Mouse (Mus musculus): ENCODE measurements around the gene Gabbr2. TPM values are rescaled to one million over a fixed set of nuclear protein-coding genes. Genes with fewer than 3 reads are reported as not detected.
"Not testable (repeated sequence)": the region's sequence is repeated elsewhere in the genome, so short reads cannot be mapped to it uniquely, and the experiment has no call there.

Gene Gabbr2
- polyA plus RNA-seq, 1 experiment, result not detected

DNA sequence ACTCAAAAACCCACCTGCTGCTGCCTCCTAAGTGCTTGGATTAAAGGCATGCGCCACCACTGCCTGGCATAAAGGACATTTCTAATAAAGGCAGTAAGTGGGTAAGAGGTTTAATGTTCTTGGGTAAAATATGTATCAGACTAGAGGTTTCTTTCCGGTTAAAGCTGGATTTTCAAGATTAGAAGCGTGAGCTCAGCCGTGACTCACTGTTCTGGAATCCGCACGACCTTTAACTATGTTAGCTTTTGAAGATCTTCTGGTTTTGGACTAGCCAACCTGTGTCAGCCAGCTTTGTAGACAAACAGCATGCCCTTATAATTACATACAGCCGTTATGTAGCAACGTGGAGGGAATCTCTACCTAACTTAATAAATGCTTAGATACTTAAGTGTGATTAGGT is 351.8 kb downstream of the Gabbr2 start:
- H3K4me3 ChIP-seq (ENCODE audit: insufficient read depth, poor library complexity, severe bottlenecking), result no peak overlapping the region
- no peak for TF ChIP-seq MYOG (IDR thresholded peaks at IDR 0.05; ENCODE audit: control insufficient read depth, extremely low read depth, insufficient read length)
- TF ChIP-seq MAX (IDR thresholded peaks at IDR 0.05), result no peak
- no peak for TF ChIP-seq MYOD1 (IDR thresholded peaks at IDR 0.05; ENCODE audit: control insufficient read depth, insufficient read length, low read depth)
- TF ChIP-seq CEBPB (IDR thresholded peaks at IDR 0.05; ENCODE audit: low read depth), result no peak
- no peak overlapping the region for H3ac ChIP-seq (ENCODE audit: control insufficient read depth, insufficient read length, low read depth)
- no peaks in the 10 kb centered on the region for H3K79me2 ChIP-seq (ENCODE audit: control insufficient read depth, insufficient read depth)
- no peaks in the 10 kb centered on the region for H3K27me3 ChIP-seq (ENCODE audit: control insufficient read depth, insufficient read depth, insufficient read length)
- H3K79me3 ChIP-seq (ENCODE audit: low read depth), result no peaks in the 10 kb centered on the region
- H3K36me3 ChIP-seq (ENCODE audit: control insufficient read depth, insufficient read depth), result no peaks in the 10 kb centered on the region

DNA sequence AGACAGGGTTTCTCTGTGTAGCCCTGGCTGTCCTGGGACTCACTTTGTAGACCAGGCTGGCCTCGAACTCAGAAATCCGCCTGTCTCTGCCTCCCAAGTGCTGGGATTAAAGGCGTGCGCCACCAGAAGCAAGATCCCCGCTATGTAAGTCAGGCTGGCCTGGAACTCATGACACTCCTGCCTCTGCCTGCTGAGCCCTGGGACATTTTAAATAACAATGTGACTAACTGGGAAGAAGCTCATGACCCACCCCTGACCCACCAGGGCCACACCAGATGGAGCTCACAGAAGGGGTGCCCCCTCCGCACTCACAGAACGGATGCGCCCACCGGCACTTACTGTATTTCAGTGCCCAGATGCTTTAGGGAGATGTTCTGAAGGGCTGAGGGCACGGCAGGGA is 354.4 kb downstream of the Gabbr2 start:
- not testable (repeated sequence) for H3K79me3 ChIP-seq (ENCODE audit: low read depth); H3ac ChIP-seq (ENCODE audit: control insufficient read depth, insufficient read length, low read depth); H3K79me2 ChIP-seq (ENCODE audit: control insufficient read depth, insufficient read depth); H3K27me3 ChIP-seq (ENCODE audit: control insufficient read depth, insufficient read depth, insufficient read length); H3K4me3 ChIP-seq (ENCODE audit: insufficient read depth, poor library complexity, severe bottlenecking); H3K36me3 ChIP-seq (ENCODE audit: control insufficient read depth, insufficient read depth)

GRCm38 (mm10) chr4:46635702-46636430 is 355.8 kb downstream of the Gabbr2 start:
- H3K36me3 ChIP-seq (ENCODE audit: control insufficient read depth, insufficient read depth), result no peaks in the 10 kb centered on the region
- H3K4me3 ChIP-seq (ENCODE audit: insufficient read depth, poor library complexity, severe bottlenecking), result no peak overlapping the region
- TF ChIP-seq MYOG (IDR thresholded peaks at IDR 0.05; ENCODE audit: control insufficient read depth, extremely low read depth, insufficient read length) (no peak), MAX (IDR thresholded peaks at IDR 0.05) (no peak), MYOD1 (IDR thresholded peaks at IDR 0.05; ENCODE audit: control insufficient read depth, insufficient read length, low read depth) (no peak), FOSL1 (IDR thresholded peaks at IDR 0.05; ENCODE audit: insufficient read depth, low read length, poor library complexity, severe bottlenecking) (no peak), CTCF (IDR thresholded peaks at IDR 0.05; ENCODE audit: control insufficient read depth, insufficient read depth, insufficient read length) (no peak), CEBPB (IDR thresholded peaks at IDR 0.05; ENCODE audit: low read depth) (no peak), USF1 (IDR thresholded peaks at IDR 0.05; ENCODE audit: low read depth) (no peak)
- no peak overlapping the region for H3ac ChIP-seq (ENCODE audit: control insufficient read depth, insufficient read length, low read depth)
- no peaks in the 10 kb centered on the region for H3K27me3 ChIP-seq (ENCODE audit: control insufficient read depth, insufficient read depth, insufficient read length)
- H3K79me3 ChIP-seq (ENCODE audit: low read depth), result no peaks in the 10 kb centered on the region
- H3K79me2 ChIP-seq (ENCODE audit: control insufficient read depth, insufficient read depth), result no peaks in the 10 kb centered on the region

- Histone ChIP-seq H3ac (ENCODE audit: control insufficient read depth, insufficient read length, low read depth) (no peak overlapping the region), H3K36me3 (ENCODE audit: control insufficient read depth, insufficient read depth) (no peaks in the 10 kb centered on the region), H3K79me3 (ENCODE audit: low read depth) (no peaks in the 10 kb centered on the region), H3K27me3 (ENCODE audit: control insufficient read depth, insufficient read depth, insufficient read length) (no peaks in the 10 kb centered on the region), H3K4me3 (ENCODE audit: insufficient read depth, poor library complexity, severe bottlenecking) (no peak overlapping the region), H3K79me2 (ENCODE audit: control insufficient read depth, insufficient read depth) (no peaks in the 10 kb centered on the region)
- TF ChIP-seq CEBPB (IDR thresholded peaks at IDR 0.05; ENCODE audit: low read depth) (no peak), MYOG (IDR thresholded peaks at IDR 0.05; ENCODE audit: control insufficient read depth, extremely low read depth, insufficient read length) (no peak), USF1 (IDR thresholded peaks at IDR 0.05; ENCODE audit: low read depth) (no peak), MYOD1 (IDR thresholded peaks at IDR 0.05; ENCODE audit: control insufficient read depth, insufficient read length, low read depth) (no peak), CTCF (IDR thresholded peaks at IDR 0.05; ENCODE audit: control insufficient read depth, insufficient read depth, insufficient read length) (no peak), FOSL1 (IDR thresholded peaks at IDR 0.05; ENCODE audit: insufficient read depth, low read length, poor library complexity, severe bottlenecking) (no peak), MAX (IDR thresholded peaks at IDR 0.05) (no peak)
Measured at GRCm38 (mm10) chr4:46634881-46635280, 356.8 kb downstream of the Gabbr2 start.

DNA sequence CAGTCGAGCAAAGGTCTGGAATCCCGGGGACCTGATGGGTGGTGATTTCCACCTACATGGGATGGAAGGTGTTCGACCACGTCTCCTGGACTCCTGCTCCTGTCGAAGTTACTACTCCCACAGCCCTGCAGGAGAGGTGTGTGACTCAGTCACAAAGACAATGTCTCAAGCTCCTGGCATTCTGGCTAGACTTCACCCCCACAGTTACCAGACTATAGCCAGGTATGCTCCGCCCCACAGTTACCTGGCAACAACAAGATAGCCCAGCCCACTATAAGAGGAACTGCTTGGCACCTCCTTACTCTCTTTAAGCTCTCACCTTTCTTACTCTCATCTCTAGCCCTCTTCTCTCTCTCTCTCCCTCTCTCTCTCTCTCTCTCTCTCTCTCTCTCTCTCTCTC is 358.1 kb downstream of the Gabbr2 start:
- H3K27me3 ChIP-seq (ENCODE audit: control insufficient read depth, insufficient read depth, insufficient read length); H3K79me3 ChIP-seq (ENCODE audit: low read depth); H3K79me2 ChIP-seq (ENCODE audit: control insufficient read depth, insufficient read depth); H3K4me3 ChIP-seq (ENCODE audit: insufficient read depth, poor library complexity, severe bottlenecking); H3ac ChIP-seq (ENCODE audit: control insufficient read depth, insufficient read length, low read depth); H3K36me3 ChIP-seq (ENCODE audit: control insufficient read depth, insufficient read depth): not testable (repeated sequence)

GRCm38 (mm10) chr4:46632465-46632864 is 359.2 kb downstream of the Gabbr2 start:
- Histone ChIP-seq H3K36me3 (ENCODE audit: control insufficient read depth, insufficient read depth) (no peaks in the 10 kb centered on the region), H3K4me3 (ENCODE audit: insufficient read depth, poor library complexity, severe bottlenecking) (no peak overlapping the region), H3K27me3 (ENCODE audit: control insufficient read depth, insufficient read depth, insufficient read length) (no peaks in the 10 kb centered on the region), H3K79me2 (ENCODE audit: control insufficient read depth, insufficient read depth) (no peaks in the 10 kb centered on the region), H3K79me3 (ENCODE audit: low read depth) (no peaks in the 10 kb centered on the region), H3ac (ENCODE audit: control insufficient read depth, insufficient read length, low read depth) (no peak overlapping the region)
- TF ChIP-seq CEBPB (IDR thresholded peaks at IDR 0.05; ENCODE audit: low read depth) (no peak), CTCF (IDR thresholded peaks at IDR 0.05; ENCODE audit: control insufficient read depth, insufficient read depth, insufficient read length) (no peak)

Measured in C2C12 (cell line).